Mouse (Mus musculus) heart, embryonic 14.5 days (tissue): ENCODE measurements around the gene Mrvi1. TPM values are rescaled to one million over a fixed set of nuclear protein-coding genes. Genes with fewer than 3 reads are reported as not detected.

Experiments
- ATAC-seq: fragments of 200-750 bp; cut with Nextera tagmentation; 2 replicates; pipeline ENCODE4 v1.8.0; 2017; ENCODE audit warnings: low read depth, moderate TSS enrichment; ENCODE audit not compliant: insufficient number of reproducible peaks, insufficient read depth, low FRiP score
- H3K27ac ChIP-seq, 2 experiments: fragments of 200-500 bp in 1 of 2; fragments of 300-500 bp in 1 of 2; sonication (generic) in 1 of 2; replicated peaks in 1 of 2; 2 replicates each; pipeline ENCODE4 v1.5.1; 2012 to 2014; ENCODE audit warnings: low read depth in 2 of 2, low read length in 2 of 2, control low read depth in 1 of 2, mild to moderate bottlenecking in 1 of 2, mixed read lengths in 1 of 2; ENCODE audit not compliant: control insufficient read depth in 1 of 2, insufficient read depth in 1 of 2
- H3K27me3 ChIP-seq: fragments of 300-500 bp; sonication (generic); 2 replicates; pipeline ENCODE4 v1.6.1; 2014; ENCODE audit warnings: mild to moderate bottlenecking, low read length, control low read depth; ENCODE audit not compliant: control insufficient read depth, insufficient read depth
- H3K36me3 ChIP-seq: fragments of 300-500 bp; sonication (generic); 2 replicates; pipeline ENCODE4 v1.6.1; 2014; ENCODE audit warnings: mild to moderate bottlenecking, control low read depth, low read length, mixed read lengths; ENCODE audit not compliant: control insufficient read depth, insufficient read depth
- H3K4me1 ChIP-seq, 2 experiments: fragments of 200-500 bp in 1 of 2; fragments of 300-500 bp in 1 of 2; sonication (generic) in 1 of 2; 2 replicates each; pipeline ENCODE4 v1.6.1; 2012 to 2014; ENCODE audit warnings: low read length in 2 of 2, control low read depth in 1 of 2, mixed read lengths in 1 of 2; ENCODE audit not compliant: control insufficient read depth in 2 of 2, insufficient read depth in 2 of 2
- H3K4me2 ChIP-seq: fragments of 300-500 bp; sonication (generic); 2 replicates; pipeline ENCODE4 v1.6.1; 2014; ENCODE audit warnings: mild to moderate bottlenecking, low read length
- H3K4me3 ChIP-seq, 2 experiments: fragments of 200-500 bp in 1 of 2; fragments of 300-500 bp in 1 of 2; sonication (generic) in 1 of 2; 2 replicates each; pipeline ENCODE4 v1.5.1; 2012 to 2014; ENCODE audit warnings: low read length in 2 of 2, mild to moderate bottlenecking in 2 of 2, control low read depth in 1 of 2, low read depth in 1 of 2, moderate library complexity in 1 of 2; ENCODE audit not compliant: control insufficient read depth in 1 of 2, insufficient read depth in 1 of 2
- H3K9ac ChIP-seq: fragments of 300-500 bp; sonication (generic); 2 replicates; pipeline ENCODE4 v1.6.1; 2014; ENCODE audit warnings: mild to moderate bottlenecking, low read length
- H3K9me3 ChIP-seq: fragments of 300-500 bp; sonication (generic); 2 replicates; pipeline ENCODE4 v1.6.1; 2016; ENCODE audit warnings: low read length, control low read depth; ENCODE audit not compliant: control insufficient read depth
- WGBS: fragments of 180-500 bp; shearing (Covaris S2); extraction: QIAGEN DNeasy Blood & Tissue Kit; methylation state at CpG from one replicate; pipeline ENCODE4 v1.1.7; 2014; 5-methylcytosine and 5-hydroxymethylcytosine counted together
- polyA plus RNA-seq: library from polyadenylated mRNA; unstranded; fragments of >200 nt; fragmentation: Nextera tagmentation; extraction: Ambion mirVana; gene quantifications from 2 replicates; pipeline ENCODE4 v1.2.1, GENCODE M21; 2014

Gene Mrvi1
- polyA plus RNA-seq, 1 experiment from 2014 or later = 6.3 TPM

GRCm38 (mm10) chr7:110947616-110948015 is 34.6 kb downstream of the Mrvi1 start:
- Histone ChIP-seq H3K36me3 (no peaks in the 10 kb centered on the region), H3K4me3 (no peak overlapping the region), H3K9ac (no peak overlapping the region), H3K4me2 (no peak overlapping the region), H3K9me3 (no peaks in the 10 kb centered on the region), H3K4me1 (peaks cover 14 to 19% of the 10 kb centered on the region in 2 experiments), H3K27me3 (no peaks in the 10 kb centered on the region), H3K27ac (no peak overlapping the region)
- 89% methylated on average over 6 of the region's 6 CpGs for WGBS
- ATAC-seq = no peak

GRCm38 (mm10) chr7:110946731-110947130 is 35.5 kb downstream of the Mrvi1 start:
- Histone ChIP-seq H3K27me3 (no peaks in the 10 kb centered on the region), H3K4me3 (no peak overlapping the region), H3K36me3 (no peaks in the 10 kb centered on the region), H3K27ac (no peak overlapping the region), H3K4me2 (no peak overlapping the region), H3K9me3 (no peaks in the 10 kb centered on the region), H3K9ac (no peak overlapping the region), H3K4me1 (peaks cover 19 to 21% of the 10 kb centered on the region in 2 experiments)
- no peak for ATAC-seq
- WGBS = 75% methylated on average over 6 of the region's 6 CpGs

GRCm38 (mm10) chr7:110944321-110944720 is 37.9 kb downstream of the Mrvi1 start:
- no peak overlapping the region for H3K9ac ChIP-seq
- no peak overlapping the region for H3K27ac ChIP-seq
- H3K27me3 ChIP-seq = no peaks in the 10 kb centered on the region
- H3K36me3 ChIP-seq = no peaks in the 10 kb centered on the region
- H3K4me1 ChIP-seq = peaks cover 10 to 15% of the 10 kb centered on the region in 2 experiments
- no peak overlapping the region for H3K4me3 ChIP-seq
- no peaks in the 10 kb centered on the region for H3K9me3 ChIP-seq
- 87% methylated on average over 5 of the region's 5 CpGs for WGBS
- no peak overlapping the region for H3K4me2 ChIP-seq
- no peak for ATAC-seq

- H3K36me3 ChIP-seq = no peaks in the 10 kb centered on the region
- peaks cover 10 to 11% of the 10 kb centered on the region in 2 experiments for H3K4me1 ChIP-seq
- peak overlapping the region; percentile 19 to 39 for H3K27ac ChIP-seq
- 49% methylated on average over 6 of the region's 6 CpGs for WGBS
- no peaks in the 10 kb centered on the region for H3K9me3 ChIP-seq
- no peak overlapping the region for H3K4me3 ChIP-seq
- H3K27me3 ChIP-seq = no peaks in the 10 kb centered on the region
- no peak overlapping the region for H3K9ac ChIP-seq
- no peak overlapping the region for H3K4me2 ChIP-seq
- no peak; the same call in 1 of the 2 replicates for ATAC-seq
Observed at GRCm38 (mm10) chr7:110941701-110942530, 40.3 kb downstream of the Mrvi1 start.

- 23% methylated on average over 4 of the region's 4 CpGs for WGBS
- no peak overlapping the region; a peak in 1 of 4 replicates for H3K27ac ChIP-seq
Observed at GRCm38 (mm10) chr7:110941116-110941521, 41.1 kb downstream of the Mrvi1 start.

GRCm38 (mm10) chr7:110935815-110936762 is 46.2 kb downstream of the Mrvi1 start:
- WGBS = 84% methylated on average over 6 of the region's 6 CpGs
- no peak overlapping the region for H3K27ac ChIP-seq
- ATAC-seq = no peak

More at GRCm38 (mm10) chr7:110941116-110941521, 41.1 kb downstream of the Mrvi1 start:
- H3K4me3 ChIP-seq = no peak overlapping the region
- no peak for ATAC-seq
- no peak overlapping the region for H3K4me2 ChIP-seq
- H3K9me3 ChIP-seq = no peaks in the 10 kb centered on the region
- no peaks in the 10 kb centered on the region for H3K27me3 ChIP-seq
- H3K4me1 ChIP-seq = peaks cover 10 to 11% of the 10 kb centered on the region in 2 experiments
- H3K36me3 ChIP-seq = no peaks in the 10 kb centered on the region
- no peak overlapping the region for H3K9ac ChIP-seq

GRCm38 (mm10) chr7:110933999-110934398 is 48.3 kb downstream of the Mrvi1 start:
- Histone ChIP-seq H3K4me3 (no peak overlapping the region), H3K9ac (no peak overlapping the region), H3K4me1 (no peaks in the 10 kb centered on the region), H3K27me3 (no peaks in the 10 kb centered on the region), H3K36me3 (no peaks in the 10 kb centered on the region), H3K27ac (no peak overlapping the region), H3K9me3 (no peaks in the 10 kb centered on the region), H3K4me2 (no peak overlapping the region)
- WGBS = 77% methylated on average over 2 of the region's 2 CpGs
- no peak for ATAC-seq

More at GRCm38 (mm10) chr7:110935815-110936762, 46.2 kb downstream of the Mrvi1 start:
- no peaks in the 10 kb centered on the region for H3K36me3 ChIP-seq
- H3K4me3 ChIP-seq = no peak overlapping the region
- H3K9me3 ChIP-seq = no peaks in the 10 kb centered on the region
- H3K27me3 ChIP-seq = no peaks in the 10 kb centered on the region
- H3K4me2 ChIP-seq = no peak overlapping the region
- H3K9ac ChIP-seq = no peak overlapping the region
- H3K4me1 ChIP-seq = peaks cover under 1 to 2% of the 10 kb centered on the region in 2 experiments
